Mouse (Mus musculus): ENCODE results near the gene Atp1b2. TPM values are rescaled to one million over a fixed set of nuclear protein-coding genes. Genes with fewer than 3 reads are reported as not detected.

The Atp1b2 gene
- 22.3 and 25.6 TPM in 2 replicates for polyA plus RNA-seq (2015; fragmentation: Nextera tagmentation; extraction: Ambion mirVana)

GRCm38 (mm10) chr11:69605726-69606490 lies at the start of gene Atp1b2:
Gene Atp1b2, minus strand, starts transcription at chr11:69605942.
- Histone ChIP-seq H3K9me3 (replicated peaks; ENCODE audit: control insufficient read depth, low read length) (no peaks in the 10 kb centered on the region), H3K4me3 (ENCODE audit: low read length) (peak within 1 kb of the TSS; percentile 65), H3K27me3 (ENCODE audit: control insufficient read depth, insufficient read depth, low read length) (no peaks in the 10 kb centered on the region), H3K9ac (ENCODE audit: low read length) (peak within 1 kb of the TSS; percentile 82), H3K4me2 (ENCODE audit: low read depth, low read length) (peak within 1 kb of the TSS; percentile 86), H3K36me3 (ENCODE audit: control insufficient read depth, insufficient read depth) (no peaks in the 10 kb centered on the region), H3K4me1 (ENCODE audit: control insufficient read depth, insufficient read depth, low read length) (peaks cover 22% of the 10 kb centered on the region), H3K27ac (ENCODE audit: low read length) (peak within 1 kb of the TSS; percentile 76)
- WGBS, result 3% methylated on average over 32 of the region's 32 CpGs
- peak; percentile 91 for ATAC-seq (replicated peaks; ENCODE audit: extremely low read depth, insufficient read depth, low FRiP score)

GRCm38 (mm10) chr11:69654760-69655159 lies 49.0 kb upstream of the Atp1b2 start:
- H3K9ac ChIP-seq (ENCODE audit: low read length), result no peak overlapping the region; the same call in 1 of the 2 replicates
- ATAC-seq (replicated peaks; ENCODE audit: extremely low read depth, insufficient read depth, low FRiP score), result no peak
- H3K27me3 ChIP-seq (ENCODE audit: control insufficient read depth, insufficient read depth, low read length), result no peaks in the 10 kb centered on the region
- 43% methylated on average over 9 of the region's 9 CpGs for WGBS
- 0 out of 2 replicates have a peak overlapping the region, but pooled peaks have one; percentile 27 for H3K27ac ChIP-seq (ENCODE audit: low read length)
- H3K4me2 ChIP-seq (ENCODE audit: low read depth, low read length), result no peak overlapping the region
- peaks cover 57% of the 10 kb centered on the region for H3K36me3 ChIP-seq (ENCODE audit: control insufficient read depth, insufficient read depth)
- no peaks in the 10 kb centered on the region for H3K9me3 ChIP-seq (replicated peaks; ENCODE audit: control insufficient read depth, low read length)
- H3K4me1 ChIP-seq (ENCODE audit: control insufficient read depth, insufficient read depth, low read length), result peaks cover 6% of the 10 kb centered on the region; the same call in 1 of the 2 replicates
- no peak overlapping the region for H3K4me3 ChIP-seq (ENCODE audit: low read length)

- no peak overlapping the region for H3K4me3 ChIP-seq (ENCODE audit: low read length)
- H3K9ac ChIP-seq (ENCODE audit: low read length), result no peak overlapping the region
- no peak overlapping the region for H3K4me2 ChIP-seq (ENCODE audit: low read depth, low read length)
- no peaks in the 10 kb centered on the region for H3K9me3 ChIP-seq (replicated peaks; ENCODE audit: control insufficient read depth, low read length)
- no peaks in the 10 kb centered on the region for H3K27me3 ChIP-seq (ENCODE audit: control insufficient read depth, insufficient read depth, low read length)
- no peak overlapping the region for H3K27ac ChIP-seq (ENCODE audit: low read length)
- peaks cover 61% of the 10 kb centered on the region for H3K36me3 ChIP-seq (ENCODE audit: control insufficient read depth, insufficient read depth)
- ATAC-seq (replicated peaks; ENCODE audit: extremely low read depth, insufficient read depth, low FRiP score), result no peak
- peaks cover 6% of the 10 kb centered on the region; the same call in 1 of the 2 replicates for H3K4me1 ChIP-seq (ENCODE audit: control insufficient read depth, insufficient read depth, low read length)
- WGBS, result 48% methylated on average over 5 of the region's 5 CpGs
Observed at GRCm38 (mm10) chr11:69653399-69653798, 47.7 kb upstream of the Atp1b2 start.

- Histone ChIP-seq H3K4me1 (ENCODE audit: control insufficient read depth, insufficient read depth, low read length) (no peaks in the 10 kb centered on the region), H3K4me3 (ENCODE audit: low read length) (no peak overlapping the region), H3K9me3 (replicated peaks; ENCODE audit: control insufficient read depth, low read length) (no peaks in the 10 kb centered on the region), H3K27me3 (ENCODE audit: control insufficient read depth, insufficient read depth, low read length) (no peaks in the 10 kb centered on the region), H3K4me2 (ENCODE audit: low read depth, low read length) (no peak overlapping the region), H3K36me3 (ENCODE audit: control insufficient read depth, insufficient read depth) (peaks cover 73% of the 10 kb centered on the region), H3K9ac (ENCODE audit: low read length) (no peak overlapping the region), H3K27ac (ENCODE audit: low read length) (no peak overlapping the region)
- WGBS, result 83% methylated on average over 5 of the region's 5 CpGs
- no peak for ATAC-seq (replicated peaks; ENCODE audit: extremely low read depth, insufficient read depth, low FRiP score)
Observed at GRCm38 (mm10) chr11:69645860-69646259, 40.1 kb upstream of the Atp1b2 start.

- Histone ChIP-seq H3K4me1 (ENCODE audit: control insufficient read depth, insufficient read depth, low read length) (peaks cover 22% of the 10 kb centered on the region), H3K9me3 (replicated peaks; ENCODE audit: control insufficient read depth, low read length) (no peaks in the 10 kb centered on the region), H3K36me3 (ENCODE audit: control insufficient read depth, insufficient read depth) (peaks cover 7% of the 10 kb centered on the region), H3K27me3 (ENCODE audit: control insufficient read depth, insufficient read depth, low read length) (no peaks in the 10 kb centered on the region), H3K9ac (ENCODE audit: low read length) (no peak overlapping the region), H3K4me3 (ENCODE audit: low read length) (no peak overlapping the region), H3K4me2 (ENCODE audit: low read depth, low read length) (no peak overlapping the region), H3K27ac (ENCODE audit: low read length) (no peak overlapping the region)
- 75% methylated on average over 3 of the region's 3 CpGs for WGBS
- no peak for ATAC-seq (replicated peaks; ENCODE audit: extremely low read depth, insufficient read depth, low FRiP score)
Observed at GRCm38 (mm10) chr11:69635471-69635870, 29.7 kb upstream of the Atp1b2 start.

GRCm38 (mm10) chr11:69633128-69633866 lies 27.6 kb upstream of the Atp1b2 start:
- peak overlapping the region; percentile 97 for H3K9ac ChIP-seq (ENCODE audit: low read length)
- no peaks in the 10 kb centered on the region for H3K9me3 ChIP-seq (replicated peaks; ENCODE audit: control insufficient read depth, low read length)
- under 1% methylated on average over 31 of the region's 50 CpGs for WGBS

GRCm38 (mm10) chr11:69632284-69633089 lies 26.7 kb upstream of the Atp1b2 start, which contains the start of gene Fxr2:
Gene Fxr2, plus strand, starts transcription at chr11:69632990.
- WGBS, result 0% methylated on average over 49 of the region's 56 CpGs
- H3K4me2 ChIP-seq (ENCODE audit: low read depth, low read length), result peak within 1 kb of the TSS; percentile 85
- H3K9me3 ChIP-seq (replicated peaks; ENCODE audit: control insufficient read depth, low read length), result no peaks in the 10 kb centered on the region
- H3K27me3 ChIP-seq (ENCODE audit: control insufficient read depth, insufficient read depth, low read length), result no peaks in the 10 kb centered on the region
- peak within 1 kb of the TSS; percentile 96 for H3K27ac ChIP-seq (ENCODE audit: low read length)
- peaks cover 3% of the 10 kb centered on the region; the same call in 1 of the 2 replicates for H3K36me3 ChIP-seq (ENCODE audit: control insufficient read depth, insufficient read depth)
- peak within 1 kb of the TSS; percentile 97 for H3K9ac ChIP-seq (ENCODE audit: low read length)
- peaks cover 22% of the 10 kb centered on the region for H3K4me1 ChIP-seq (ENCODE audit: control insufficient read depth, insufficient read depth, low read length)
- peak; percentile 98 for ATAC-seq (replicated peaks; ENCODE audit: extremely low read depth, insufficient read depth, low FRiP score)
- H3K4me3 ChIP-seq (ENCODE audit: low read length), result peak within 1 kb of the TSS; percentile 95

More at GRCm38 (mm10) chr11:69633128-69633866, 27.6 kb upstream of the Atp1b2 start:
- H3K27me3 ChIP-seq (ENCODE audit: control insufficient read depth, insufficient read depth, low read length), result no peaks in the 10 kb centered on the region
- peaks cover 3% of the 10 kb centered on the region; the same call in 1 of the 2 replicates for H3K36me3 ChIP-seq (ENCODE audit: control insufficient read depth, insufficient read depth)
- peak; percentile 53 for ATAC-seq (replicated peaks; ENCODE audit: extremely low read depth, insufficient read depth, low FRiP score)
- peak overlapping the region; percentile 96 for H3K27ac ChIP-seq (ENCODE audit: low read length)
- peaks cover 22% of the 10 kb centered on the region for H3K4me1 ChIP-seq (ENCODE audit: control insufficient read depth, insufficient read depth, low read length)
- H3K4me2 ChIP-seq (ENCODE audit: low read depth, low read length), result peak overlapping the region; percentile 85
- H3K4me3 ChIP-seq (ENCODE audit: low read length), result peak overlapping the region; percentile 95

- H3K9me3 ChIP-seq (replicated peaks; ENCODE audit: control insufficient read depth, low read length), result no peaks in the 10 kb centered on the region
- no peak overlapping the region for H3K4me2 ChIP-seq (ENCODE audit: low read depth, low read length)
- no peak overlapping the region for H3K4me3 ChIP-seq (ENCODE audit: low read length)
- no peaks in the 10 kb centered on the region for H3K36me3 ChIP-seq (ENCODE audit: control insufficient read depth, insufficient read depth)
- 58% methylated on average over 1 of the region's 1 CpGs for WGBS
- peaks cover 13% of the 10 kb centered on the region for H3K4me1 ChIP-seq (ENCODE audit: control insufficient read depth, insufficient read depth, low read length)
- H3K27ac ChIP-seq (ENCODE audit: low read length), result no peak overlapping the region
- H3K27me3 ChIP-seq (ENCODE audit: control insufficient read depth, insufficient read depth, low read length), result no peaks in the 10 kb centered on the region
- ATAC-seq (replicated peaks; ENCODE audit: extremely low read depth, insufficient read depth, low FRiP score), result no peak
- H3K9ac ChIP-seq (ENCODE audit: low read length), result no peak overlapping the region
Observed at GRCm38 (mm10) chr11:69629802-69630201, 24.1 kb upstream of the Atp1b2 start.

All from heart, embryonic 16.5 days (tissue).